Mouse (Mus musculus) bone marrow, adult 2 months (tissue): ENCODE measurements at regions not wholly inside any gene's neighbourhood (a gene's known extent, or its start where the extent isn't known, plus 50 kb on each side); places are given as distances from the start of the nearest gene placed in this dataset.

Experiments
- CTCF ChIP-seq: fragments of 200-500 bp; IDR thresholded peaks from 2 replicates; pipeline ENCODE4 v1.5.1; 2011; ENCODE audit warnings: low read length, control low read depth; ENCODE audit not compliant: control insufficient read depth, insufficient read depth
- POLR2A ChIP-seq: fragments of 200-500 bp; IDR thresholded peaks from 2 replicates; pipeline ENCODE4 v1.6.1; 2011; ENCODE audit warnings: low read depth, mild to moderate bottlenecking, control low read depth, low read length, borderline replicate concordance; ENCODE audit not compliant: control insufficient read depth

DNA sequence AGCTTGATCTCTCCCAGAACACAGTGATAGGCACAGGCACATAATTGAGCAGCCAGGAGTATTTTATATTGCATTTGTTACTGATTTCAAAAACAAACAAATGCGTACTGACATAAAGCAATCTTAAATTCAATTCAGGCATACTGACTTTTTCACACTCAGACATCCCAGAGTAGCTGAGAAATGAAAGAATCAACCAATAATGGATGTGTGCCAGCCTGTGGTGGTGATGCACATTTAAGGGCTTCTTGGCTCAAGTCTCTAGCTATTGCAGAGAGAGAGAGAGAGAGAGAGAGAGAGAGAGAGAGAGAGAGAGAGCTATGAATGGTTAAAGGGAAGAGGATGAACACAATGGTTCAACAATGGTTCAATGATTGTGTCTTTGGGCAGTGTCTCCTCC lies 426.1 kb upstream of the Nrp1 start:
- TF ChIP-seq CTCF, result no peak
- no peak for TF ChIP-seq POLR2A
